Comparison of ENCODE assay signal across 27 mouse cellular contexts in genomic region chr10:75592585-75592984, GRCm38 (mm10). TPM values are rescaled to one million over a fixed set of nuclear protein-coding genes. Genes with fewer than 3 reads are reported as not detected.
DNase-seq lines count a peak whose midpoint lies in the region; ATAC-seq and TF ChIP-seq lines count a peak whose summit lies in the region.
"Had no signal": no experiment of that assay in that cellular context is flagged by ENCODE, and none has a peak within 500 bp of the region (broad histone marks: within the 10 kb centered on the region; RNA-seq: fewer than 3 reads in every experiment).

No protein-coding gene starts in this region.

- intact Hi-C loops in heart, adult 2 months (cut with DNase I) = no loop called here

- H3K27me3 ChIP-seq in heart, embryonic 13.5 days (replicated peaks) = no peaks in the 10 kb centered on the region
- H3K27me3 ChIP-seq in heart, adult 2 months (ENCODE audit: control insufficient read depth, insufficient read depth, low read length) = no peaks in the 10 kb centered on the region
- H3K27me3 ChIP-seq in lung, postnatal 0 days (replicated peaks; ENCODE audit: insufficient read depth, low read length) = no peaks in the 10 kb centered on the region
- H3K27me3 ChIP-seq: embryonic facial prominence, embryonic 12.5 days; intestine, embryonic 15.5 days; limb, embryonic 15.5 days; neural tube, embryonic 12.5 days; stomach, embryonic 15.5 days had no signal

- peaks cover 51% of the 10 kb centered on the region for H3K4me1 ChIP-seq in heart, embryonic 13.5 days
- peaks cover 32% of the 10 kb centered on the region for H3K4me1 ChIP-seq in heart, adult 2 months (ENCODE audit: control insufficient read depth, insufficient read depth, low read length)
- H3K4me1 ChIP-seq in lung, postnatal 0 days (ENCODE audit: insufficient read depth, low read depth, low read length) = peaks cover 31% of the 10 kb centered on the region
- peaks cover 27% of the 10 kb centered on the region for H3K4me1 ChIP-seq in lung, adult 2 months (ENCODE audit: control insufficient read depth, insufficient read depth, low read length)
- H3K4me1 ChIP-seq in bone marrow, adult 2 months (ENCODE audit: control insufficient read depth, insufficient read depth, low read length) = peaks cover 11% of the 10 kb centered on the region

- H3K4me2 ChIP-seq in heart, embryonic 13.5 days = no peak overlapping the region
- H3K4me2 ChIP-seq in lung, postnatal 0 days (replicated peaks; ENCODE audit: low read depth, low read length) = no peak overlapping the region
- H3K4me2 ChIP-seq: embryonic facial prominence, embryonic 12.5 days; hindbrain, embryonic 14.5 days; limb, embryonic 15.5 days; neural tube, embryonic 12.5 days; stomach, embryonic 15.5 days had no signal

- no peak for DNase-seq in heart, adult 2 months
- DNase-seq in lung, postnatal 0 days (ENCODE audit: low spot score) = no peak
- no peak for DNase-seq in lung, adult 2 months
- peak; percentile 8 for DNase-seq in CD4-positive helper T cell, adult 2 months (ENCODE audit: low read depth, low spot score)
- DNase-seq in cerebellum, postnatal 4 days (ENCODE audit: low spot score in 2 of 2) = no peak
- DNase-seq: adrenal gland, adult 8-10 months; cerebellum, adult 18-20 months; cerebellum, postnatal 14 days; heart, postnatal 14 days; kidney, adult 8-10 months; kidney, postnatal 10 days; left cerebral cortex, postnatal 4 days; lung, adult 18-20 months; midbrain, embryonic 14.5 days; right cerebral cortex, postnatal 14 days had no signal

- TF ChIP-seq EP300 in heart, adult 2 months (IDR thresholded peaks at IDR 0.05; ENCODE audit: insufficient read depth, low read depth, low read length) = no peak
- no peak for TF ChIP-seq EP300 in lung, postnatal 0 days (IDR thresholded peaks at IDR 0.05)

- H3K9me3 ChIP-seq in heart, embryonic 13.5 days = peaks cover 10% of the 10 kb centered on the region
- H3K9me3 ChIP-seq in lung, postnatal 0 days (ENCODE audit: low read length) = no peaks in the 10 kb centered on the region
- H3K9me3 ChIP-seq: embryonic facial prominence, embryonic 12.5 days; intestine, embryonic 15.5 days; limb, embryonic 15.5 days; neural tube, embryonic 12.5 days; stomach, embryonic 15.5 days had no signal

- WGBS in heart, embryonic 13.5 days = 64% methylated on average over 7 of the region's 7 CpGs
- WGBS in heart, adult 2 months = 60% methylated on average over 7 of the region's 7 CpGs
- 59% methylated on average over 7 of the region's 7 CpGs for WGBS in lung, postnatal 0 days
- WGBS in lung, adult 2 months = 67% methylated on average over 7 of the region's 7 CpGs
- WGBS in bone marrow, adult 2 months = 59% methylated on average over 7 of the region's 7 CpGs

- H3K36me3 ChIP-seq in heart, embryonic 13.5 days = no peaks in the 10 kb centered on the region
- H3K36me3 ChIP-seq in heart, adult 2 months (ENCODE audit: control insufficient read depth, insufficient read depth, low read length) = no peaks in the 10 kb centered on the region
- H3K36me3 ChIP-seq in lung, postnatal 0 days (ENCODE audit: insufficient read depth, low read length) = no peaks in the 10 kb centered on the region
- H3K36me3 ChIP-seq: embryonic facial prominence, embryonic 12.5 days; intestine, embryonic 15.5 days; limb, embryonic 15.5 days; neural tube, embryonic 12.5 days; stomach, embryonic 15.5 days had no signal

- no peak for TF ChIP-seq CTCF in heart, adult 2 months (IDR thresholded peaks at IDR 0.05)
- 0 out of 2 replicates have a peak, but pooled peaks have one; percentile 9 for TF ChIP-seq CTCF in lung, postnatal 0 days (IDR thresholded peaks at IDR 0.05)
- no peak for TF ChIP-seq CTCF in lung, adult 2 months (IDR thresholded peaks at IDR 0.05; ENCODE audit: insufficient read depth, low read length)
- no peak for TF ChIP-seq CTCF in bone marrow, adult 2 months (IDR thresholded peaks at IDR 0.05; ENCODE audit: control insufficient read depth, insufficient read depth, low read length)

- peak overlapping the region; percentile 78; the same call in 1 of the 2 replicates for H3K27ac ChIP-seq in heart, embryonic 13.5 days (replicated peaks)
- no peak overlapping the region; the same call in 1 of the 2 replicates for H3K27ac ChIP-seq in heart, adult 2 months
- peak overlapping the region; percentile 73; the same call in 1 of the 2 replicates for H3K27ac ChIP-seq in lung, postnatal 0 days (ENCODE audit: low read length)
- peak overlapping the region; percentile 95 for H3K27ac ChIP-seq in bone marrow, adult 2 months (ENCODE audit: control insufficient read depth, insufficient read depth, low read depth, low read length, poor library complexity)
- H3K27ac ChIP-seq: embryonic facial prominence, embryonic 12.5 days; hindbrain, embryonic 14.5 days; limb, embryonic 15.5 days; neural tube, embryonic 12.5 days; stomach, embryonic 15.5 days had no signal

- no peak overlapping the region for H3K4me3 ChIP-seq in heart, embryonic 13.5 days
- H3K4me3 ChIP-seq in heart, adult 2 months = no peak overlapping the region
- H3K4me3 ChIP-seq in lung, postnatal 0 days (ENCODE audit: low read depth, low read length) = no peak overlapping the region
- H3K4me3 ChIP-seq in lung, adult 2 months (replicated peaks; ENCODE audit: extremely low read depth, low read depth, low read length) = no peak overlapping the region
- peak overlapping the region; percentile 60 for H3K4me3 ChIP-seq in bone marrow, adult 2 months (replicated peaks; ENCODE audit: control insufficient read depth, low read depth, low read length)
- H3K4me3 ChIP-seq: embryonic facial prominence, embryonic 12.5 days; intestine, embryonic 15.5 days; limb, embryonic 15.5 days; neural tube, embryonic 12.5 days; stomach, embryonic 15.5 days had no signal

- no peak for ATAC-seq in heart, embryonic 13.5 days (ENCODE audit: extremely low read depth, insufficient number of reproducible peaks, low FRiP score, low TSS enrichment)
- no peak for ATAC-seq in lung, postnatal 0 days
- ATAC-seq: activated CD4-positive, CD25-positive, alpha-beta regulatory T cell, adult 4 months; intestine, embryonic 15.5 days had no signal

- TF ChIP-seq POLR2A in heart, adult 2 months (IDR thresholded peaks at IDR 0.05; ENCODE audit: insufficient read depth, low read depth, low read length) = no peak
- no peak for TF ChIP-seq POLR2A in lung, adult 2 months (IDR thresholded peaks at IDR 0.05; ENCODE audit: borderline replicate concordance, extremely low read depth, low read depth, low read length)
- no peak for TF ChIP-seq POLR2A in bone marrow, adult 2 months (IDR thresholded peaks at IDR 0.05; ENCODE audit: borderline replicate concordance, control insufficient read depth, low read depth, low read length)

- no peaks in the 10 kb centered on the region for H3K79me2 ChIP-seq in heart, adult 2 months (replicated peaks; ENCODE audit: control insufficient read depth, insufficient read depth, low read length)

- H3K9ac ChIP-seq in heart, embryonic 13.5 days = no peak overlapping the region
- no peak overlapping the region for H3K9ac ChIP-seq in heart, adult 2 months (ENCODE audit: low read depth, low read length)
- H3K9ac ChIP-seq in lung, postnatal 0 days (replicated peaks; ENCODE audit: low read depth) = no peak overlapping the region
- H3K9ac ChIP-seq: embryonic facial prominence, embryonic 12.5 days; hindbrain, embryonic 14.5 days; intestine, embryonic 15.5 days; limb, embryonic 15.5 days; neural tube, embryonic 12.5 days; stomach, embryonic 15.5 days had no signal

RNA-seq across cellular contexts. Expression of gene Ggt5, which starts 3.4 kb away (rescaled TPM):
- polyA plus RNA-seq in heart, embryonic 13.5 days (2015; fragmentation: Nextera tagmentation; extraction: Ambion mirVana) = 7.1 TPM in 2 replicates
- 1 to 10 TPM; 3.8 to 7.9 TPM for total RNA-seq in heart, adult 2 months (2021)
- polyA plus RNA-seq in heart, adult 2 months (2012; rRNA removed) = 41.9 TPM in 2 replicates
- 3.0 and 3.4 TPM in 2 replicates for polyA plus RNA-seq in lung, postnatal 0 days (2015; fragmentation: Nextera tagmentation; extraction: Ambion mirVana)
- 35.5 and 39.7 TPM in 2 replicates for polyA plus RNA-seq in lung, adult 2 months (2012; rRNA removed)
- polyA plus RNA-seq in bone marrow, adult 2 months (2011; ENCODE audit: insufficient read depth, insufficient read length, low replicate concordance, missing spikeins) = 13.4 and 23.1 TPM in 2 replicates
- total RNA-seq: MEL had no signal

RNA-seq across cellular contexts. Expression of gene Ggt1, which starts 31.2 kb away (rescaled TPM):
- 0.52 and 0.76 TPM in 2 replicates for polyA plus RNA-seq in heart, embryonic 13.5 days (2015; fragmentation: Nextera tagmentation; extraction: Ambion mirVana)
- under 1 TPM in 1 of 2 experiments, not detected in 1; 0.31 TPM for total RNA-seq in heart, adult 2 months (2021)
- 0.35 TPM in 1 of 2 replicates, not detected in the other for polyA plus RNA-seq in heart, adult 2 months (2012; rRNA removed)
- polyA plus RNA-seq in lung, postnatal 0 days (2015; fragmentation: Nextera tagmentation; extraction: Ambion mirVana) = 0.21 and 0.42 TPM in 2 replicates
- polyA plus RNA-seq in lung, adult 2 months (2012; rRNA removed) = 1.8 and 2.2 TPM in 2 replicates
- polyA plus RNA-seq in bone marrow, adult 2 months (2011; ENCODE audit: insufficient read depth, insufficient read length, low replicate concordance, missing spikeins) = 5.2 and 11.4 TPM in 2 replicates
- total RNA-seq: heart, postnatal 14 days had no signal

RNA-seq across cellular contexts. Expression of gene Lrrc75b, which starts 32.5 kb away (rescaled TPM):
- 1.2 TPM in 2 replicates for polyA plus RNA-seq in heart, embryonic 13.5 days (2015; fragmentation: Nextera tagmentation; extraction: Ambion mirVana)
- total RNA-seq in heart, adult 2 months (2021) = under 1 TPM; 0.66 to 0.84 TPM
- 1.00 and 1.3 TPM in 2 replicates for polyA plus RNA-seq in heart, adult 2 months (2012; rRNA removed)
- polyA plus RNA-seq in lung, postnatal 0 days (2015; fragmentation: Nextera tagmentation; extraction: Ambion mirVana) = 0.52 and 0.84 TPM in 2 replicates
- 0.30 and 0.36 TPM in 2 replicates for polyA plus RNA-seq in lung, adult 2 months (2012; rRNA removed)
- 0.42 TPM in 1 of 2 replicates, not detected in the other for polyA plus RNA-seq in bone marrow, adult 2 months (2011; ENCODE audit: insufficient read depth, insufficient read length, low replicate concordance, missing spikeins)
- total RNA-seq: granulocyte monocyte progenitor cell, adult 5-6 weeks; megakaryocyte-erythroid progenitor cell, adult 5-6 weeks; MEL had no signal

RNA-seq across cellular contexts. Expression of gene Susd2, which starts 51.2 kb away (rescaled TPM):
- polyA plus RNA-seq in heart, embryonic 13.5 days (2015; fragmentation: Nextera tagmentation; extraction: Ambion mirVana) = 8.2 TPM in 2 replicates
- 1 to 10 TPM; 1.3 to 1.8 TPM for total RNA-seq in heart, adult 2 months (2021)
- polyA plus RNA-seq in heart, adult 2 months (2012; rRNA removed) = 4.3 TPM in 2 replicates
- 9.3 and 9.4 TPM in 2 replicates for polyA plus RNA-seq in lung, postnatal 0 days (2015; fragmentation: Nextera tagmentation; extraction: Ambion mirVana)
- 13.4 and 15.3 TPM in 2 replicates for polyA plus RNA-seq in lung, adult 2 months (2012; rRNA removed)
- 1.5 and 2.8 TPM in 2 replicates for polyA plus RNA-seq in bone marrow, adult 2 months (2011; ENCODE audit: insufficient read depth, insufficient read length, low replicate concordance, missing spikeins)
